Mouse (Mus musculus) limb, embryonic 14.5 days (tissue): ENCODE results near the gene Srp68. TPM values are rescaled to one million over a fixed set of nuclear protein-coding genes. Genes with fewer than 3 reads are reported as not detected.

ENCODE experiments used
- ATAC-seq: fragments of 200-750 bp; cut with Nextera tagmentation; 2 replicates; pipeline ENCODE4 v1.8.0; 2017; ENCODE audit warnings: low read depth, moderate number of reproducible peaks, moderate TSS enrichment; ENCODE audit not compliant: low FRiP score
- DNase-seq: peaks from one replicate; pipeline ENCODE4 v3.0.0-alpha.2; 2015; ENCODE audit warnings: low spot score
- H3K27ac ChIP-seq: fragments of 300-500 bp; sonication (generic); replicated peaks from 2 replicates; pipeline ENCODE4 v1.5.1; 2014; ENCODE audit warnings: low read depth, mild to moderate bottlenecking, low read length, moderate library complexity, mixed read lengths
- H3K27me3 ChIP-seq: fragments of 300-500 bp; sonication (generic); 2 replicates; pipeline ENCODE4 v1.6.1; 2014; ENCODE audit warnings: low read length, mixed read lengths; ENCODE audit not compliant: control insufficient read depth, insufficient read depth
- H3K36me3 ChIP-seq: fragments of 300-500 bp; sonication (generic); 2 replicates; pipeline ENCODE4 v1.6.1; 2014; ENCODE audit warnings: mild to moderate bottlenecking, low read length, moderate library complexity, mixed read lengths; ENCODE audit not compliant: control insufficient read depth, insufficient read depth
- H3K4me1 ChIP-seq: fragments of 300-500 bp; sonication (generic); 2 replicates; pipeline ENCODE4 v1.6.1; 2014; ENCODE audit warnings: antibody characterized with exemption, low read length, mixed read lengths; ENCODE audit not compliant: control insufficient read depth, insufficient read depth
- H3K4me2 ChIP-seq: fragments of 300-500 bp; sonication (generic); replicated peaks from 2 replicates; pipeline ENCODE4 v1.6.1; 2014; ENCODE audit warnings: low read depth, mild to moderate bottlenecking, low read length, moderate library complexity; ENCODE audit not compliant: severe bottlenecking
- H3K4me3 ChIP-seq: fragments of 300-500 bp; sonication (generic); replicated peaks from 2 replicates; pipeline ENCODE4 v1.5.1; 2014; ENCODE audit warnings: low read length
- H3K9ac ChIP-seq: fragments of 300-500 bp; sonication (generic); 2 replicates; pipeline ENCODE4 v1.6.1; 2014; ENCODE audit warnings: mild to moderate bottlenecking, low read depth, low read length, moderate library complexity; ENCODE audit not compliant: severe bottlenecking
- H3K9me3 ChIP-seq: fragments of 300-500 bp; sonication (generic); 2 replicates; pipeline ENCODE4 v1.6.1; 2016; ENCODE audit warnings: low read length; ENCODE audit not compliant: control insufficient read depth
- POLR2A ChIP-seq: fragments of 200-500 bp; IDR thresholded peaks from 2 replicates; pipeline ENCODE4 v1.8.0; 2012; ENCODE audit warnings: inconsistent platforms, mild to moderate bottlenecking, moderate library complexity, borderline replicate concordance; ENCODE audit not compliant: insufficient read depth, insufficient read length; ENCODE audit errors: extremely low read depth
- WGBS: fragments of 180-500 bp; shearing (Covaris S2); extraction: QIAGEN DNeasy Blood & Tissue Kit; methylation state at CpG from one replicate; pipeline ENCODE4 v1.1.7; 2014; 5-methylcytosine and 5-hydroxymethylcytosine counted together
- polyA plus RNA-seq, 2 experiments: library from polyadenylated mRNA; depleted of rRNA in 1 of 2; stranded (reverse) in 1 of 2; unstranded in 1 of 2; fragments of >200 nt; fragmentation: Nextera tagmentation in 1 of 2; extraction: Ambion mirVana in 1 of 2; gene quantifications; 2 replicates each; pipeline versions ENCODE4 v1.2.1 to v1.2.3; 2012 to 2014

The Srp68 gene
- polyA plus RNA-seq, 2 experiments, result 94.9 to 111 TPM

- H3K27ac ChIP-seq, result peak overlapping the region; percentile 83; the same call in 1 of the 2 replicates
- TF ChIP-seq POLR2A, result no peak
- H3K4me2 ChIP-seq, result peak overlapping the region; percentile 45
- H3K4me3 ChIP-seq, result peak overlapping the region; percentile 66
- H3K9me3 ChIP-seq, result no peaks in the 10 kb centered on the region
- peak overlapping the region; percentile 81 for H3K9ac ChIP-seq
- H3K4me1 ChIP-seq, result peaks cover 9% of the 10 kb centered on the region
- 23% methylated on average over 13 of the region's 13 CpGs for WGBS
- peaks cover 21% of the 10 kb centered on the region for H3K36me3 ChIP-seq
- DNase-seq (no peak), ATAC-seq (no peak; the same call in 1 of the 2 replicates)
- H3K27me3 ChIP-seq, result no peaks in the 10 kb centered on the region
Measured at GRCm38 (mm10) chr11:116198132-116198531, 75.9 kb downstream of the Srp68 start.

DNA sequence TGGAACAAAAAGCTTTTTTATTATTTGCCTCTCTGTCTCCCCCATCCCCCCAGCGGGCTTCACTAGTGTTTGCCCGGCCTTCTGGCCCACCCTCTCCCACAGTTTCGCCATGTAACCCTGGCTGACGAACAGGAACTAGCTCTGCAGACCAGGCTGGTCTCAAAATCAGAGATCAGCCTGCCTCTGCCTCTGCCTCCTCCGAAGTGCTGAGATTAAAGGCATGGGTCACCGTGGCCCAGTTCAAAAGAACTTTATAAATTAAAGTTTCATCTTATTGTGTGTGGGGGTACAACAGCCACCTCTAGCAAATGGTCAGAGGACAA lies 76.5 kb downstream of the Srp68 start:
- Histone ChIP-seq H3K4me1 (peaks cover 9% of the 10 kb centered on the region), H3K36me3 (peaks cover 21% of the 10 kb centered on the region), H3K4me2 (peak overlapping the region; percentile 45; the same call in 1 of the 2 replicates), H3K27me3 (no peaks in the 10 kb centered on the region), H3K4me3 (peak overlapping the region; percentile 66; the same call in 1 of the 2 replicates), H3K9ac (no peak overlapping the region), H3K9me3 (no peaks in the 10 kb centered on the region), H3K27ac (no peak overlapping the region)
- ATAC-seq (no peak), DNase-seq (no peak)
- no peak for TF ChIP-seq POLR2A
- WGBS, result 92% methylated on average over 6 of the region's 6 CpGs

DNA sequence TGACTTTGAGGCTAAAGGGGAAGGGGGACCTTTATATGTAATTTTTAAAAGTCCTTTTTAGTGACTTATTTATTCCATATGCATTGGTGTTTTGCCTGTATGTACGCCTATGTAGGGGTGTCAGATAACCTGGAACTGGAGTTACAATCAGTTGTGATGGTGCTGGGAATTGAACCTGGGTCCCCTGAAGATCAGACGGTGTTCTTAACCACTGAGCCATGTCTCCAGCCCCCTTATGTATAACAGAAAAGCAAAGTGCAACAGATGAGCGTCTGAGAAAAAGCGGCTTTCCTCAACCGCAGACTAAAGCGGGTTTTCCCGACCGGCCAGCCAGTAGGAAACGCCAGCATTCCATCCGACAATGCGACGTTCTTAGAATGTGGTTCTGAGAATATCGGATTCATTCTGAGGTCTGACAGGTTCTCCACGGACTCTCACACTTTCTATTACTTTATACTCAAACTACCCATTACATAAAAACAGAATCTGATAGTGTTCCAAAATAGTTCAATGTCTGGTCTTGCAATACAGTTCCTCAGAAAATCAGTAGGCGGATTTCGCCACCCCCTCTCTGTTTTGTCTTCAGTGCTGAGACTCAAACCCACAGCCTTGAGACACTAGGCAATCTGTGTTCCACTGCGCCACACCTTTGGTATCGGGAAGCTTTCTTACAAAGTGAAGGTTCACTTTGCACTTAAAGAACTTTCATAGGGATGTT lies 77.0 kb downstream of the Srp68 start:
- no peak for ATAC-seq
- Histone ChIP-seq H3K9ac (no peak overlapping the region), H3K36me3 (peaks cover 18% of the 10 kb centered on the region), H3K27ac (no peak overlapping the region), H3K9me3 (no peaks in the 10 kb centered on the region), H3K27me3 (no peaks in the 10 kb centered on the region), H3K4me3 (no peak overlapping the region), H3K4me1 (peaks cover 9% of the 10 kb centered on the region), H3K4me2 (0 out of 2 replicates have a peak overlapping the region, but pooled peaks have one; percentile 45)
- DNase-seq, result no peak
- TF ChIP-seq POLR2A, result no peak
- WGBS, result 95% methylated on average over 18 of the region's 18 CpGs

DNA sequence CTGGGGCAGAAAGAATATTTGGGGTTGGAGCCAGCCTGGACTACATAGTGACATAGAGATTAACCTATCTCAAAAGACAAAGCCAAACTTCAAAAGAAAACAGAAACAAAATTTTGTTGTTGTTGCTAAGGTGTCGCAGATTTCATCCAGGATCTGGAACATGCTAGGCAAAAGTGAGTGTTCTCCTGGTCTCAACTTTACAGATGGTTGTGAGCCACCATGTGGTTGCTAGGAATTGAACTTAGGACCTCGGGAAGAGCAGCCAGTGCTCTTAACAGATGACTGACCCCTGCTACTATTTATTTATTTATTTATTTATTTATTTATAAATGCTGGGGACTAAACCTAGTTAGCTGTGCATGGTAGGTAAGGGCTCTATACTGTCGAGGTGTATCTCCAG lies 77.7 kb downstream of the Srp68 start:
- ATAC-seq, result no peak
- Histone ChIP-seq H3K4me2 (no peak overlapping the region), H3K4me1 (peaks cover 9% of the 10 kb centered on the region), H3K9me3 (no peaks in the 10 kb centered on the region), H3K36me3 (peaks cover 20% of the 10 kb centered on the region; the same call in 1 of the 2 replicates), H3K27me3 (no peaks in the 10 kb centered on the region), H3K27ac (no peak overlapping the region), H3K9ac (no peak overlapping the region), H3K4me3 (no peak overlapping the region)
- DNase-seq, result no peak
- TF ChIP-seq POLR2A, result no peak
- 77% methylated on average over 3 of the region's 3 CpGs for WGBS

DNA sequence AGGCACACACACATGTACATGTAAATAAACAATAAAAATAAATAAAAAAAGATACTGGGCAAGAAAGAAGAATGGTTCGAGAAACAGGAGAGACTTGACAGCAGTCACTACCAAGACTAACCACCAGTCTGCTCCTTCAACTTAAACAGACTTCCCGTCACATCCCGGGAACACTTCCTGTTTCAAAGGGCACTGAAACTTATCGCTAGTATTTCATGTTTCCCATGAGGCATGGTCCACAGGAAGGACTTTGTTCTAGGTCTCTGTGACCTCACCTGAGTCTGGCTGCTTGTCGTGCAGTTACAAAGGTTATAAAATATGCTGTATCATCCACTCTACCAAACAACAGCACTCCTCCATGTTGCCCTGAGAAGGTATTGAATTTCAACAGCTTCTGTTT lies 78.8 kb downstream of the Srp68 start:
- peaks cover 9% of the 10 kb centered on the region for H3K4me1 ChIP-seq
- ATAC-seq, result no peak
- H3K9ac ChIP-seq, result no peak overlapping the region

More for the DNA sequence above, 78.8 kb downstream of the Srp68 start:
- no peak for TF ChIP-seq POLR2A
- H3K36me3 ChIP-seq, result peaks cover 28% of the 10 kb centered on the region
- no peaks in the 10 kb centered on the region for H3K27me3 ChIP-seq
- no peak for DNase-seq
- 73% methylated on average over 5 of the region's 5 CpGs for WGBS
- no peaks in the 10 kb centered on the region for H3K9me3 ChIP-seq
- H3K4me2 ChIP-seq, result no peak overlapping the region
- H3K4me3 ChIP-seq, result no peak overlapping the region
- no peak overlapping the region for H3K27ac ChIP-seq

Other genes starting within 250 kb of the Srp68 start
- gene H3f3b, start 246.3 kb downstream of the Srp68 start, polyA plus RNA-seq (2012; rRNA removed), result 871 and 951 TPM in 2 replicates
- gene H3f3b, start 246.3 kb downstream of the Srp68 start, polyA plus RNA-seq (2014; fragmentation: Nextera tagmentation; extraction: Ambion mirVana), result 1,919 and 2,014 TPM in 2 replicates
- 80.3 and 99.4 TPM in 2 replicates for gene Unk, start 243.9 kb downstream of the Srp68 start, polyA plus RNA-seq (2012; rRNA removed)
- 33.1 and 39.2 TPM in 2 replicates for gene Unk, start 243.9 kb downstream of the Srp68 start, polyA plus RNA-seq (2014; fragmentation: Nextera tagmentation; extraction: Ambion mirVana)
- 4.1 and 4.3 TPM in 2 replicates for gene Unc13d, start 196.3 kb downstream of the Srp68 start, polyA plus RNA-seq (2012; rRNA removed)
- gene Unc13d, start 196.3 kb downstream of the Srp68 start, polyA plus RNA-seq (2014; fragmentation: Nextera tagmentation; extraction: Ambion mirVana), result 3.4 and 3.8 TPM in 2 replicates
- gene Wbp2, start 187.2 kb downstream of the Srp68 start, polyA plus RNA-seq (2012; rRNA removed), result 58.6 and 76.2 TPM in 2 replicates
- 56.8 and 57.7 TPM in 2 replicates for gene Wbp2, start 187.2 kb downstream of the Srp68 start, polyA plus RNA-seq (2014; fragmentation: Nextera tagmentation; extraction: Ambion mirVana)
- 25.5 and 35.2 TPM in 2 replicates for gene Trim47, start 147.0 kb downstream of the Srp68 start, polyA plus RNA-seq (2012; rRNA removed)
- 25.1 and 28.5 TPM in 2 replicates for gene Trim47, start 147.0 kb downstream of the Srp68 start, polyA plus RNA-seq (2014; fragmentation: Nextera tagmentation; extraction: Ambion mirVana)
- 4.9 and 6.2 TPM in 2 replicates for gene Trim65, start 143.1 kb downstream of the Srp68 start, polyA plus RNA-seq (2012; rRNA removed)
- 3.1 and 4.1 TPM in 2 replicates for gene Trim65, start 143.1 kb downstream of the Srp68 start, polyA plus RNA-seq (2014; fragmentation: Nextera tagmentation; extraction: Ambion mirVana)
- gene Mrpl38, start 135.3 kb downstream of the Srp68 start, polyA plus RNA-seq (2012; rRNA removed), result 52.6 and 56.4 TPM in 2 replicates
- gene Mrpl38, start 135.3 kb downstream of the Srp68 start, polyA plus RNA-seq (2014; fragmentation: Nextera tagmentation; extraction: Ambion mirVana), result 85.8 and 86.5 TPM in 2 replicates
- 77.7 and 82.6 TPM in 2 replicates for gene Fbf1, start 106.1 kb downstream of the Srp68 start, polyA plus RNA-seq (2012; rRNA removed)
- 26.4 and 34.8 TPM in 2 replicates for gene Fbf1, start 106.1 kb downstream of the Srp68 start, polyA plus RNA-seq (2014; fragmentation: Nextera tagmentation; extraction: Ambion mirVana)
- 44.2 and 50.0 TPM in 2 replicates for gene Ten1, start 75.4 kb downstream of the Srp68 start, polyA plus RNA-seq (2012; rRNA removed)
- gene Ten1, start 75.4 kb downstream of the Srp68 start, polyA plus RNA-seq (2014; fragmentation: Nextera tagmentation; extraction: Ambion mirVana), result 67.4 and 70.5 TPM in 2 replicates
- gene Acox1, start 75.2 kb downstream of the Srp68 start, polyA plus RNA-seq (2012; rRNA removed), result 38.1 and 42.9 TPM in 2 replicates
- gene Acox1, start 75.2 kb downstream of the Srp68 start, polyA plus RNA-seq (2014; fragmentation: Nextera tagmentation; extraction: Ambion mirVana), result 26.3 and 30.1 TPM in 2 replicates
- gene Evpl, start 36.1 kb downstream of the Srp68 start, polyA plus RNA-seq (2012; rRNA removed), result 6.0 and 8.2 TPM in 2 replicates
- 17.0 and 21.8 TPM in 2 replicates for gene Evpl, start 36.1 kb downstream of the Srp68 start, polyA plus RNA-seq (2014; fragmentation: Nextera tagmentation; extraction: Ambion mirVana)
- gene Galr2, start 6.7 kb upstream of the Srp68 start, polyA plus RNA-seq (2012; rRNA removed), result 0.24 and 0.59 TPM in 2 replicates
- 0.33 and 0.37 TPM in 2 replicates for gene Galr2, start 6.7 kb upstream of the Srp68 start, polyA plus RNA-seq (2014; fragmentation: Nextera tagmentation; extraction: Ambion mirVana)
- gene Exoc7, start 33.0 kb upstream of the Srp68 start, polyA plus RNA-seq (2012; rRNA removed), result 57.7 and 66.7 TPM in 2 replicates
- gene Exoc7, start 33.0 kb upstream of the Srp68 start, polyA plus RNA-seq (2014; fragmentation: Nextera tagmentation; extraction: Ambion mirVana), result 72.0 and 72.7 TPM in 2 replicates
- gene Foxj1, start 61.2 kb upstream of the Srp68 start, polyA plus RNA-seq (2012; rRNA removed), result 0.85 and 0.88 TPM in 2 replicates
- 0.14 TPM in 1 of 2 replicates, not detected in the other for gene Foxj1, start 61.2 kb upstream of the Srp68 start, polyA plus RNA-seq (2014; fragmentation: Nextera tagmentation; extraction: Ambion mirVana)
- gene Rnf157, start 138.8 kb upstream of the Srp68 start, polyA plus RNA-seq (2012; rRNA removed), result 20.1 and 23.2 TPM in 2 replicates
- gene Rnf157, start 138.8 kb upstream of the Srp68 start, polyA plus RNA-seq (2014; fragmentation: Nextera tagmentation; extraction: Ambion mirVana), result 17.3 and 19.7 TPM in 2 replicates
- 131 and 148 TPM in 2 replicates for gene Ubald2, start 159.9 kb upstream of the Srp68 start, polyA plus RNA-seq (2012; rRNA removed)
- 46.2 and 48.6 TPM in 2 replicates for gene Ubald2, start 159.9 kb upstream of the Srp68 start, polyA plus RNA-seq (2014; fragmentation: Nextera tagmentation; extraction: Ambion mirVana)
- gene Qrich2, start 192.0 kb upstream of the Srp68 start, polyA plus RNA-seq (2012; rRNA removed), result 0.09 and 0.33 TPM in 2 replicates
- gene Qrich2, start 192.0 kb upstream of the Srp68 start, polyA plus RNA-seq (2014; fragmentation: Nextera tagmentation; extraction: Ambion mirVana), result 0.17 and 0.36 TPM in 2 replicates
- 134 and 144 TPM in 2 replicates for gene Prpsap1, start 220.0 kb upstream of the Srp68 start, polyA plus RNA-seq (2012; rRNA removed)
- gene Prpsap1, start 220.0 kb upstream of the Srp68 start, polyA plus RNA-seq (2014; fragmentation: Nextera tagmentation; extraction: Ambion mirVana), result 148 and 157 TPM in 2 replicates